Mouse (Mus musculus): ENCODE data around the gene Tlx1.

- TF ChIP-seq ZNF384 (IDR thresholded peaks at IDR 0.05; ENCODE audit: low read depth, low read length): no peak
- no peak for TF ChIP-seq HCFC1 (IDR thresholded peaks at IDR 0.05; ENCODE audit: borderline replicate concordance, insufficient read depth, low read length)
Observed at GRCm38 (mm10) chr19:45142531-45142930, 7.9 kb upstream of the Tlx1 start.
